Mouse (Mus musculus) ES-Bruce4 (cell line): Measurements from ENCODE around the gene Dzip3. TPM values are rescaled to one million over a fixed set of nuclear protein-coding genes. Genes with fewer than 3 reads are reported as not detected.

ENCODE experiments used
- H3K27ac ChIP-seq: 2 replicates; pipeline ENCODE4 v1.5.1; 2012; ENCODE audit warnings: low read length, inconsistent platforms; ENCODE audit not compliant: insufficient read depth
- H3K27me3 ChIP-seq: 2 replicates; pipeline ENCODE4 v1.6.1; 2012; ENCODE audit warnings: mild to moderate bottlenecking, low read length, inconsistent platforms; ENCODE audit not compliant: control insufficient read depth, poor library complexity, insufficient read depth, severe bottlenecking
- H3K36me3 ChIP-seq: 2 replicates; pipeline ENCODE4 v1.6.1; 2012; ENCODE audit warnings: inconsistent platforms, mild to moderate bottlenecking, low read length, moderate library complexity; ENCODE audit not compliant: control insufficient read depth, poor library complexity, insufficient read depth, severe bottlenecking
- H3K4me1 ChIP-seq: one replicate; pipeline ENCODE4 v1.8.1; 2011; ENCODE audit warnings: low read length; ENCODE audit not compliant: control insufficient read depth, insufficient read depth
- H3K4me3 ChIP-seq: 2 replicates; pipeline ENCODE4 v1.5.1; 2011; ENCODE audit warnings: low read depth, mild to moderate bottlenecking, low read length
- H3K9ac ChIP-seq: 2 replicates; pipeline ENCODE4 v1.6.1; 2012; ENCODE audit warnings: low read depth, mild to moderate bottlenecking, inconsistent platforms; ENCODE audit not compliant: poor library complexity, severe bottlenecking
- H3K9me3 ChIP-seq: replicated peaks from 2 replicates; pipeline ENCODE4 v1.6.1; 2012; ENCODE audit warnings: mild to moderate bottlenecking, low read length, inconsistent platforms; ENCODE audit not compliant: control insufficient read depth, poor library complexity, insufficient read depth, severe bottlenecking
- CTCF ChIP-seq: IDR thresholded peaks from one replicate; pipeline ENCODE4 v1.8.1; 2011; ENCODE audit warnings: low read depth, low read length
- EP300 ChIP-seq: IDR thresholded peaks from 2 replicates; pipeline ENCODE4 v1.6.1; 2011; ENCODE audit warnings: low read depth, low read length; ENCODE audit not compliant: insufficient read depth
- POLR2A ChIP-seq: IDR thresholded peaks from one replicate; pipeline ENCODE4 v1.8.1; 2011; ENCODE audit warnings: low read length; ENCODE audit not compliant: insufficient read depth
- polyA plus RNA-seq: library from polyadenylated mRNA; stranded (reverse); fragments of >200 nt; gene quantifications from 2 replicates; pipeline ENCODE4 v1.2.4, GENCODE M21; 2011; ENCODE audit warnings: low read depth; ENCODE audit not compliant: missing spikeins, insufficient read depth, insufficient read length

Dzip3 gene
- polyA plus RNA-seq, 1 experiment: 39.4 TPM

GRCm38 (mm10) chr16:48979965-48980364 is 14.0 kb downstream of the Dzip3 start:
- Histone ChIP-seq H3K9ac (no peak overlapping the region), H3K4me1 (no peaks in the 10 kb centered on the region), H3K36me3 (no peaks in the 10 kb centered on the region), H3K4me3 (no peak overlapping the region), H3K9me3 (no peaks in the 10 kb centered on the region), H3K27me3 (no peaks in the 10 kb centered on the region), H3K27ac (no peak overlapping the region)
- TF ChIP-seq POLR2A (no peak), CTCF (no peak), EP300 (no peak)

GRCm38 (mm10) chr16:48973548-48973947 is 20.4 kb downstream of the Dzip3 start:
- Histone ChIP-seq H3K9ac (no peak overlapping the region), H3K36me3 (no peaks in the 10 kb centered on the region; the same call in 1 of the 2 replicates), H3K27me3 (no peaks in the 10 kb centered on the region), H3K27ac (no peak overlapping the region), H3K9me3 (no peaks in the 10 kb centered on the region), H3K4me1 (no peaks in the 10 kb centered on the region), H3K4me3 (no peak overlapping the region)
- TF ChIP-seq POLR2A (no peak), EP300 (no peak), CTCF (no peak)

GRCm38 (mm10) chr16:48972996-48973395 is 21.0 kb downstream of the Dzip3 start:
- H3K9ac ChIP-seq: no peak overlapping the region
- no peaks in the 10 kb centered on the region for H3K4me1 ChIP-seq
- no peak overlapping the region for H3K4me3 ChIP-seq
- H3K9me3 ChIP-seq: no peaks in the 10 kb centered on the region
- no peaks in the 10 kb centered on the region; the same call in 1 of the 2 replicates for H3K36me3 ChIP-seq
- no peak for TF ChIP-seq EP300
- no peak for TF ChIP-seq CTCF
- TF ChIP-seq POLR2A: no peak
- no peak overlapping the region for H3K27ac ChIP-seq
- no peaks in the 10 kb centered on the region for H3K27me3 ChIP-seq

GRCm38 (mm10) chr16:48941805-48942204 is 52.2 kb downstream of the Dzip3 start:
- TF ChIP-seq EP300 (no peak), POLR2A (no peak), CTCF (no peak)
- no peaks in the 10 kb centered on the region for H3K36me3 ChIP-seq

DNA sequence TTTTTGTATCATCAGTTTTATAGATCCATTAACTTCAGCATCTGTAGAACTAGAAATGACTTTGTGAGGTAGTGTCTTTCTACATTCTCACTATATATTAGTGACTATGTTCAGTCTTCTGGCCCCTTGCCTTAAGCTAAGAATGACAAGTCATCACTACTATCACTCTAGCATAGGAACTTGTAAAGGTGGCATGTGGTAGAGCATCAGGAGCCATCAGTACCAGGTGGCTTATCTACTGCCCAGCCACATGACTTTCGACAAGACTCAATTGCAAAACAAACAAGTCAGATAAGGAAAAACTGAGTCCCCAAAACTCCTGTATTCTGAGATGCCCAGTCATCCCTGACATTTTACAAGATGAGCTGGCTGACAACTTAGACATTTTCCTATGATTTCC is 70.2 kb downstream of the Dzip3 start:
- no peak overlapping the region for H3K9ac ChIP-seq
- no peaks in the 10 kb centered on the region for H3K27me3 ChIP-seq
- no peaks in the 10 kb centered on the region for H3K4me1 ChIP-seq
- TF ChIP-seq POLR2A (no peak), EP300 (no peak), CTCF (no peak)
- no peak overlapping the region for H3K27ac ChIP-seq
- no peaks in the 10 kb centered on the region for H3K9me3 ChIP-seq
- H3K36me3 ChIP-seq: peaks cover 2% of the 10 kb centered on the region
- H3K4me3 ChIP-seq: no peak overlapping the region

More at GRCm38 (mm10) chr16:48941805-48942204, 52.2 kb downstream of the Dzip3 start:
- Histone ChIP-seq H3K27me3 (no peaks in the 10 kb centered on the region), H3K9me3 (no peaks in the 10 kb centered on the region), H3K4me1 (no peaks in the 10 kb centered on the region), H3K9ac (no peak overlapping the region), H3K4me3 (no peak overlapping the region), H3K27ac (no peak overlapping the region)

DNA sequence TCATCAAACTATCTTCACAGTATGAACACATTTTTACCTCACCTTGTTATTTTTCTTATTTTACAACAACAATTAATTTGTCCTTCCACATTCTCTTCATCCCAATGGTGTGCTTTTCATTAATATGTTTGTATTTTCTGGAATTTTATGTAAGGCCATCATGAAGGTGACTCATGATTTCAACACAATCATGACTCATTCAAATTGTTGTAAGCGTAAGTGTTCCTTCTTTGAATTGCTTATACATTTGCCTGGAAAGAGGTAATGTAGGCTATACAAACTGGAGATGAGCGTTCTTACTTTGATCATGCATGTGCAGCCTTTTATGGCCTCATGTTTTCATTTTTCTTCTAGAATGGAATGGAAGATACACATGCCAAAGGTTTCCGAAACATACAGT is 80.8 kb downstream of the Dzip3 start:
- H3K36me3 ChIP-seq: no peaks in the 10 kb centered on the region
- H3K9ac ChIP-seq: no peak overlapping the region
- TF ChIP-seq CTCF (no peak), EP300 (no peak), POLR2A (no peak)
- no peaks in the 10 kb centered on the region for H3K27me3 ChIP-seq
- H3K4me3 ChIP-seq: no peak overlapping the region
- no peaks in the 10 kb centered on the region for H3K9me3 ChIP-seq
- no peaks in the 10 kb centered on the region for H3K4me1 ChIP-seq
- H3K27ac ChIP-seq: no peak overlapping the region
